Mouse (Mus musculus): ENCODE data around the gene Zfp825.
"Not testable (repeated sequence)": the region's sequence is repeated elsewhere in the genome, so short reads cannot be mapped to it uniquely, and the experiment has no call there.

The Zfp825 gene

DNA sequence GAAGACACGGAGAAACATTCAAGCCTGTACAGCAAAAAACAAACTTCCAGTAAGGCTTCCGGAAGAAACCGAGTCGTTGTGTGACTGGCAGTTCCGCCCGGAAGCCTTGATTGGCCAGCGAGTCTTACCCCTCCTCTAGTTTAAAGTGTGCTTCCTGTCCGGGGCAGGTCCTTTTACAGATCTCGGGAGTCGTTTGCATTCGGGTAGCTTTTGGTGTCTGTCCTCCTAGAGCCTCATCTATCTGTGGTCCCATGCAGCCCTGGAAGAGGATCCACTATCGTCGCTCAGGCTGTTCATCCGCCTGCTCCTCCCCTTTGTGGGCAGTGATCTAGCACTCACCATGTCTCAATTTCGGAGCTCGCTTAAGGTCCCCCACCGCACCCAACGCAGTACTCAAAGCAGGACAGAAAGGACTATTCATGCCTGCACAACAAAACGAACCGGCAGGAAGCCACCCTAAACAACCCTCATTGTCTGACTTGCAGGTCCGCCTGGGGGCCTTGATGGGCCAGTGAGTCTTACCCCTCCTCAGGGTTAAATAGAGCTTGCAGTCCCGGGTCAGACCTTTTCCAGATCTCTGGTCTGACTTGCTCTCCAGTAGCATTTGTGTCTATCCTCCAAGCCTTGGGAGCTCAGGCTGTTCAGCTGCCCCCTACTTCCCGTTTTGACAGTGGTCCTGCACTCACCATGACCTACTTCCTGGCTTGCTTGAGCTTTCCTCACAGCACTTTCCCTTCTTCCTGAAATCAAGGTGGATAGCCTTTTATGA lies at the start of gene Zfp825:
Zfp825 (minus strand) TSS at position 82 of the 769 bp plus-strand sequence.
- peak; percentile 85 for DNase-seq

- not testable (repeated sequence) for DNase-seq
These were observed 41.6 kb upstream of the Zfp825 start for GRCm38 (mm10) chr13:74535418-74535817.

- peak; percentile 66 for DNase-seq
These were observed 41.1 kb upstream of the Zfp825 start for GRCm38 (mm10) chr13:74534864-74535263.

- DNase-seq, result no peak
These were observed 40.3 kb upstream of the Zfp825 start for GRCm38 (mm10) chr13:74534096-74534495.

DNA sequence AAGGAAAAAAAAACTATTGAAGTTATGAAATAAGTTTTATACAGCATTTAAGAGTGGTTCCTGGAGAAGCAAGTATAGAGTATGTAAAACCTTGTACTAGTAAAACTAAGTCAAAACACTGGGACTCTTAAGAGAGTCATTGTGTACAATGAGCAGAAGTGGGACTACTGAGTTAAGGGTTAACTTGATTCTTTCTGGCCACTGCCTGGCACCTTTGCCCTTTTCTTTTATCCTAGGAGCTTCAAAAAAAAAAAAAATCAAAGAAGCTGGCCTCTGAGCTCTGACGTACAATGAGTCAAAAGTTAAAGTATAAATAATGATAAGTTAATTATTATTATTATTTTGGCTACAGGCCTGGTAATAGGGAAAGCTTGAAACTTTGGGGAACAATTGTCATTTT lies 37.5 kb upstream of the Zfp825 start:
- DNase-seq, result peak; percentile 59

GRCm38 (mm10) chr13:74529372-74529715 lies 35.6 kb upstream of the Zfp825 start:
- not testable (repeated sequence) for DNase-seq

- not testable (repeated sequence) for DNase-seq
These were observed 35.0 kb upstream of the Zfp825 start for GRCm38 (mm10) chr13:74528519-74529371.

GRCm38 (mm10) chr13:74522481-74523237 lies 28.9 kb upstream of the Zfp825 start:
- DNase-seq, result peak; percentile 93

- DNase-seq, result not testable (repeated sequence)
These were observed 28.3 kb upstream of the Zfp825 start for GRCm38 (mm10) chr13:74522141-74522480.

- peak; percentile 76 for DNase-seq
These were observed 14.2 kb upstream of the Zfp825 start for GRCm38 (mm10) chr13:74507981-74508380.

- DNase-seq, result not testable (repeated sequence)
These were observed 9.1 kb upstream of the Zfp825 start for GRCm38 (mm10) chr13:74502851-74503250.

GRCm38 (mm10) chr13:74499696-74500095 lies 5.9 kb upstream of the Zfp825 start:
- peak; percentile 46 for DNase-seq

DNA sequence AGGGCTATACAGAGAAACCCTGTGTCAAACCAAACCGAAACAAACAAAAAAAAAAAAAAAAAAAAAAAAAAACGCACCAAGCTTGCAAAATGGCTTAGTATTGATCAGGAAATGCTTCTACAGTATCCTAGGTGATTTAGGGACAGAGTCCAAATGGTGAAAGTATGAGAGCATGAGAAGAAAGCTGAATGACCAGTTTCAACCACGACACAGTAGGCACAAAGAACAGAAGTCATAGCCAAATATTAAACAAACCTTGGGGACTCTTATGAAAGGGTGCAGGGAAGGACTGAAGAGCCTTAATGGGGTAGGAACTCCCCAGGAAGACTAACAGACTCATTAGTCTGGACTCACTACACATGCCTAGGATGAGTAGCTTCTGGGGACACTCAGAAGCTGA lies 9.5 kb downstream of the Zfp825 start:
- DNase-seq, result not testable (repeated sequence)

GRCm38 (mm10) chr13:74471468-74471867 lies 22.3 kb downstream of the Zfp825 start:
- DNase-seq, result not testable (repeated sequence)

DNA sequence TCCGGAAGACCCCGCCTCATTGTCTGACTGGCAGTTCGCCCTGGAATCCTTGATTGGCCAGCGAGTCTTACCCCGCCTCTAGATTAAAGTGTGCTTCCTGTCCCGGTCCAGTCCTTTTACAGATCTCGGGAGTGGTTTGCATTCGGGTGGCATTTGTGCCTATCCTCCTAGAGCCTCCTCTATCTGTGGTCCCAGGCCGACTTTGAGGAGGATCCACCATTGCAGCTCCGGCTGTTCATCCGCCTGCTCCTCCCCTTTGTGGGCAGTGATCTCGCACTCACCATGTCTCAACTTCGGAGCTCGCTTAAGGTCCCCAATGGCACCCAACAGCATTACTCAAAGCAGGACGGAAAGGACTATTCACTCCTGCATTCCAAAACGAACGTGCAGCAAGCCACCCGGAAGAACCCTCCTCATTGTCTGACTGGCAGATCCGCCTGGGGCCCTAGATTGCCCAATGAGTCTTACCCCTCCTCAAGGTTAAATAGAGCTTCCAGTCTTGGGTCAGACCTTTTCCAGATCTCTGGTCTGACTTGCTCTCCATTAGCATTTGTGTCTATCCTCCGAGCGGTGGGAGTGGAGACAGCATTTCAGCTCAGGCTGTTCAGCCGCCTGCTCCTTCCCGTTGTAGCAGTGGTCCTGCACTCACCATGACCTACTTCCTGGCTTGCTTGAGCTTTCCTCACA lies 30.9 kb downstream of the Zfp825 start:
- DNase-seq, result peak; percentile 88

DNA sequence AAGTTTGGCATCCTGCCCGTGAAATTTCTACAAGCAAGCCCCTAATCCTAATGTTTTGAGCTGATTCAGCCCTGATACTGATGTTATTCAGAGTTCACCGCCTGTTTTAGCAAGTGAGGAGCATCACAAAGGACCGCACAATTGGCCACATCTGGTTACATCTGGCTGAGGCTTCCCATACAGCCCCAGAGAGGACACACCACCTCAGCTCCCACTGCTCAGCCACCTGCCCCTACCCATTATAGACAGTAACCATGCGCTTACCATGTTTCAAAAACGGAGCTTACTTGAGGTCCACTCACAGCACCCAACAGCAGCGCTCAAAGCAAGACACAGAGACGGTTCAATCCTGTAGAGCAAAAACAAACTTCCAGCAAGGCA lies 31.5 kb downstream of the Zfp825 start:
- DNase-seq, result not testable (repeated sequence)

GRCm38 (mm10) chr13:74439895-74440294 lies 53.9 kb downstream of the Zfp825 start:
- no peak for DNase-seq

All from kidney, adult 9 months (tissue).